Mouse (Mus musculus) limb, embryonic 14.5 days (tissue): ENCODE results near the gene Zfhx2. TPM values are rescaled to one million over a fixed set of nuclear protein-coding genes. Genes with fewer than 3 reads are reported as not detected.
A peak's percentile ranks its signal among the peaks of the same experiment; 100 is the strongest.

Source experiments
- ATAC-seq: fragments of 200-750 bp; cut with Nextera tagmentation; 2 replicates; pipeline ENCODE4 v1.8.0; 2017; ENCODE audit warnings: low read depth, moderate number of reproducible peaks, moderate TSS enrichment; ENCODE audit not compliant: low FRiP score
- DNase-seq: peaks from one replicate; pipeline ENCODE4 v3.0.0-alpha.2; 2015; ENCODE audit warnings: low spot score
- H3K27ac ChIP-seq: fragments of 300-500 bp; sonication (generic); replicated peaks from 2 replicates; pipeline ENCODE4 v1.5.1; 2014; ENCODE audit warnings: low read depth, mild to moderate bottlenecking, low read length, moderate library complexity, mixed read lengths
- H3K27me3 ChIP-seq: fragments of 300-500 bp; sonication (generic); 2 replicates; pipeline ENCODE4 v1.6.1; 2014; ENCODE audit warnings: low read length, mixed read lengths; ENCODE audit not compliant: control insufficient read depth, insufficient read depth
- H3K36me3 ChIP-seq: fragments of 300-500 bp; sonication (generic); 2 replicates; pipeline ENCODE4 v1.6.1; 2014; ENCODE audit warnings: mild to moderate bottlenecking, low read length, moderate library complexity, mixed read lengths; ENCODE audit not compliant: control insufficient read depth, insufficient read depth
- H3K4me1 ChIP-seq: fragments of 300-500 bp; sonication (generic); 2 replicates; pipeline ENCODE4 v1.6.1; 2014; ENCODE audit warnings: antibody characterized with exemption, low read length, mixed read lengths; ENCODE audit not compliant: control insufficient read depth, insufficient read depth
- H3K4me2 ChIP-seq: fragments of 300-500 bp; sonication (generic); replicated peaks from 2 replicates; pipeline ENCODE4 v1.6.1; 2014; ENCODE audit warnings: low read depth, mild to moderate bottlenecking, low read length, moderate library complexity; ENCODE audit not compliant: severe bottlenecking
- H3K4me3 ChIP-seq: fragments of 300-500 bp; sonication (generic); replicated peaks from 2 replicates; pipeline ENCODE4 v1.5.1; 2014; ENCODE audit warnings: low read length
- H3K9ac ChIP-seq: fragments of 300-500 bp; sonication (generic); 2 replicates; pipeline ENCODE4 v1.6.1; 2014; ENCODE audit warnings: mild to moderate bottlenecking, low read depth, low read length, moderate library complexity; ENCODE audit not compliant: severe bottlenecking
- H3K9me3 ChIP-seq: fragments of 300-500 bp; sonication (generic); 2 replicates; pipeline ENCODE4 v1.6.1; 2016; ENCODE audit warnings: low read length; ENCODE audit not compliant: control insufficient read depth
- POLR2A ChIP-seq: fragments of 200-500 bp; IDR thresholded peaks from 2 replicates; pipeline ENCODE4 v1.8.0; 2012; ENCODE audit warnings: inconsistent platforms, mild to moderate bottlenecking, moderate library complexity, borderline replicate concordance; ENCODE audit not compliant: insufficient read depth, insufficient read length; ENCODE audit errors: extremely low read depth
- WGBS: fragments of 180-500 bp; shearing (Covaris S2); extraction: QIAGEN DNeasy Blood & Tissue Kit; methylation state at CpG from one replicate; pipeline ENCODE4 v1.1.7; 2014; 5-methylcytosine and 5-hydroxymethylcytosine counted together
- polyA plus RNA-seq, 2 experiments: library from polyadenylated mRNA; depleted of rRNA in 1 of 2; stranded (reverse) in 1 of 2; unstranded in 1 of 2; fragments of >200 nt; fragmentation: Nextera tagmentation in 1 of 2; extraction: Ambion mirVana in 1 of 2; gene quantifications; 2 replicates each; pipeline versions ENCODE4 v1.2.1 to v1.2.3; 2012 to 2014

Zfhx2 gene
- polyA plus RNA-seq, 2 experiments, result 3.7 to 5.3 TPM

DNA sequence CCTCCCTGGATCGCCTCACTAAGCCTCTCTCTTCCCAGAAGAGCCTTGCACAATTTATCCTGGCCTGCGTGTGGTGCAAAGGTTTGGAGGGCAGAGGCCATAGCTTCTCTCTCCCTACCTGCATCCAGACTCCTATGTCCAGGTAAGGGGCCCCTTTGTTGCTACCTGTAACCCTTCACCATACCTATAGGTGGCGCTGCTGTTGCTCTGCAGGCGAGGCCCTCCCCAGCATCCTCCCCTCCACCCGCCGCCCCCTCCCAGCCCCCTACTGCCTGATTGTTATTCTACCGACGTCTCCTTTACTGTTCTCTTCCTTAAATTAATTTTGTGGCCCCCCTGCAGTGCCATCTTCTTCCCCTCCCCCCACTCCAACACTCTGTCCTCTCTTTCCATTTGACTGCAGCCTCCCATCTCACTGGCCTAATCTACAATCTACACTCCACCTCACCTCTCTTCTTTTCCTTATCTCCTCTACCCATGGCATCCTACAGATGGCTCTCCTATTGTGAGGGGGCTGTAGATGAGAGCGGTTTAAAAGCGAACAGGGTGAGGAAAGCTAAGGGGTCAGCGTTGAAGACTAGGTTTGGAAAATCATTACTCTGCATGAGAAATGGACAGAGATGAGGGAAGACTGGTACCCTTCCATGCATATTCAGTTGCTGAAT is 63.0 kb downstream of the Zfhx2 start:
- TF ChIP-seq POLR2A, result no peak
- ATAC-seq, result no peak
- 8% methylated on average over 11 of the region's 11 CpGs for WGBS

GRCm38 (mm10) chr14:55028333-55028835 is 63.7 kb downstream of the Zfhx2 start:
- no peak for TF ChIP-seq POLR2A
- Histone ChIP-seq H3K27me3 (no peaks in the 10 kb centered on the region), H3K4me2 (no peak overlapping the region), H3K27ac (no peak overlapping the region), H3K9me3 (no peaks in the 10 kb centered on the region), H3K36me3 (peaks cover 12% of the 10 kb centered on the region; the same call in 1 of the 2 replicates), H3K4me1 (peaks cover 5% of the 10 kb centered on the region; the same call in 1 of the 2 replicates), H3K9ac (no peak overlapping the region), H3K4me3 (no peak overlapping the region)
- 11% methylated on average over 5 of the region's 5 CpGs for WGBS
- DNase-seq (no peak), ATAC-seq (no peak)

More for the DNA sequence above, 63.0 kb downstream of the Zfhx2 start:
- no peak for DNase-seq
- Histone ChIP-seq H3K36me3 (0 out of 2 replicates have a peak, but pooled peaks cover 4% of the 10 kb centered on the region), H3K27me3 (no peaks in the 10 kb centered on the region), H3K4me1 (peaks cover 5% of the 10 kb centered on the region; the same call in 1 of the 2 replicates), H3K9ac (no peak overlapping the region), H3K27ac (no peak overlapping the region), H3K4me2 (no peak overlapping the region), H3K4me3 (no peak overlapping the region), H3K9me3 (no peaks in the 10 kb centered on the region)

GRCm38 (mm10) chr14:55027653-55028052 is 64.5 kb downstream of the Zfhx2 start:
- H3K9ac ChIP-seq, result no peak overlapping the region
- ATAC-seq (no peak), DNase-seq (no peak)
- H3K27ac ChIP-seq, result no peak overlapping the region
- H3K4me1 ChIP-seq, result peaks cover 5% of the 10 kb centered on the region; the same call in 1 of the 2 replicates
- no peaks in the 10 kb centered on the region for H3K9me3 ChIP-seq
- peaks cover 19% of the 10 kb centered on the region for H3K36me3 ChIP-seq
- H3K4me2 ChIP-seq, result no peak overlapping the region
- WGBS, result 22% methylated on average over 6 of the region's 6 CpGs
- no peak overlapping the region for H3K4me3 ChIP-seq
- no peaks in the 10 kb centered on the region for H3K27me3 ChIP-seq
- TF ChIP-seq POLR2A, result no peak

- no peaks in the 10 kb centered on the region for H3K9me3 ChIP-seq
- H3K9ac ChIP-seq, result no peak overlapping the region
- H3K4me2 ChIP-seq, result no peak overlapping the region
- H3K27ac ChIP-seq, result no peak overlapping the region
- H3K4me1 ChIP-seq, result peaks cover 5% of the 10 kb centered on the region; the same call in 1 of the 2 replicates
- TF ChIP-seq POLR2A, result no peak
- H3K4me3 ChIP-seq, result no peak overlapping the region
- H3K27me3 ChIP-seq, result no peaks in the 10 kb centered on the region
- WGBS, result 19% methylated on average over 5 of the region's 5 CpGs
- peaks cover 23% of the 10 kb centered on the region for H3K36me3 ChIP-seq
- DNase-seq, result no peak
- ATAC-seq, result no peak
Observed at GRCm38 (mm10) chr14:55027251-55027650, 64.9 kb downstream of the Zfhx2 start.

- H3K4me2 ChIP-seq, result no peak overlapping the region
- H3K27me3 ChIP-seq, result no peaks in the 10 kb centered on the region
- no peak overlapping the region for H3K4me3 ChIP-seq
- no peak overlapping the region for H3K9ac ChIP-seq
- H3K27ac ChIP-seq, result no peak overlapping the region
- H3K4me1 ChIP-seq, result peaks cover 5% of the 10 kb centered on the region; the same call in 1 of the 2 replicates
- no peak for TF ChIP-seq POLR2A
- peaks cover 41% of the 10 kb centered on the region for H3K36me3 ChIP-seq
- DNase-seq, result no peak
- no peaks in the 10 kb centered on the region for H3K9me3 ChIP-seq
- 75% methylated on average over 5 of the region's 5 CpGs for WGBS
- ATAC-seq, result no peak
Observed at GRCm38 (mm10) chr14:55025527-55025926, 66.6 kb downstream of the Zfhx2 start.

DNA sequence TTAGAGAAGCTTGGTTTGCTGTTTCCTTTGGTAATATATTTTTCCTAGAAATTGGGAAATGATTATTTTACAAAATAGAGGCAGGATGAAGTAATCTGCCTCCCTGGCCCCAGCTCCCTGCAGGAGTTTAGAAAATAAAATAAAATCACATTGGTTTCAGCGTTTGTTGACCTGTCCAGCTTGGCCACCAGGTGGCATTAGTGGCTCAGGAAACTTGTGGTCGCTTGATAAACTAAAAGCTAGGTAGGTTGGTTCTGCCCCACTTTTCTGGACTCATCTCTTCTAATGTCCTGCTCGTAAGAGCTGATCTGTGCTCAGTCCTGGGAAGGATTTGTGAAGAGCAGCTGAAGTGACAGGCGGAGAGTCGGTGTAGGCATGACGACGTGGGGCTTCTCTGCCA is 67.9 kb downstream of the Zfhx2 start:
- Histone ChIP-seq H3K36me3 (peaks cover 45% of the 10 kb centered on the region), H3K4me3 (no peak overlapping the region)

More for the DNA sequence above, 67.9 kb downstream of the Zfhx2 start:
- Histone ChIP-seq H3K4me1 (peaks cover 5% of the 10 kb centered on the region; the same call in 1 of the 2 replicates), H3K9me3 (no peaks in the 10 kb centered on the region), H3K27ac (no peak overlapping the region), H3K9ac (no peak overlapping the region), H3K4me2 (no peak overlapping the region), H3K27me3 (no peaks in the 10 kb centered on the region)
- ATAC-seq (no peak), DNase-seq (peak; percentile 71)
- TF ChIP-seq POLR2A, result no peak
- WGBS, result 66% methylated on average over 7 of the region's 7 CpGs
